Mouse (Mus musculus): ENCODE results near the gene Gtf2e1. TPM values are rescaled to one million over a fixed set of nuclear protein-coding genes. Genes with fewer than 3 reads are reported as not detected.

The Gtf2e1 gene
- total RNA-seq, 1 experiment = 54.1 TPM

- Histone ChIP-seq H3K4me3 (ENCODE audit: insufficient read depth in 1 of 2, low read depth in 1 of 2, low read length in 2 of 2, poor library complexity in 1 of 2, severe bottlenecking in 1 of 2) (no peak overlapping the region), H3K36me3 (ENCODE audit: control insufficient read depth, insufficient read depth, low read length, poor library complexity, severe bottlenecking) (peaks cover 20% of the 10 kb centered on the region), H3K4me1 (ENCODE audit: control insufficient read depth in 2 of 2, insufficient read depth in 2 of 2, low read length in 2 of 2, poor library complexity in 1 of 2) (no peaks in the 10 kb centered on the region), H3K9me3 (ENCODE audit: control insufficient read depth, insufficient read depth, low read depth, low read length) (no peaks in the 10 kb centered on the region), H3K27ac (ENCODE audit: insufficient read depth, low read depth, low read length, poor library complexity, severe bottlenecking) (no peak overlapping the region), H3K9ac (ENCODE audit: insufficient read depth, low read depth, low read length, poor library complexity, severe bottlenecking) (no peak overlapping the region)
- in situ Hi-C loops (cut with MboI; ENCODE audit: low sequenced_read_pairs in 2 of 2, unreplicated experiment in 2 of 2) = no loop called here
- no peak for DNase-seq (ENCODE audit: low read depth, low spot score)
- TF ChIP-seq ZC3H11A (IDR thresholded peaks at IDR 0.05; ENCODE audit: borderline replicate concordance, low read depth, low read length) (no peak), HCFC1 (IDR thresholded peaks at IDR 0.05; ENCODE audit: borderline replicate concordance, insufficient read depth, low read length) (no peak), ZNF384 (IDR thresholded peaks at IDR 0.05; ENCODE audit: low read depth, low read length) (no peak), MAFK (IDR thresholded peaks at IDR 0.05; ENCODE audit: insufficient read depth, low read depth, low read length) (no peak), CHD2 (IDR thresholded peaks at IDR 0.05; ENCODE audit: low read depth, low read length) (no peak)
Observed at GRCm38 (mm10) chr16:37517596-37518211, 21.9 kb downstream of the Gtf2e1 start.

GRCm38 (mm10) chr16:37516376-37516993 lies 23.1 kb downstream of the Gtf2e1 start:
- Histone ChIP-seq H3K9me3 (ENCODE audit: control insufficient read depth, insufficient read depth, low read depth, low read length) (no peaks in the 10 kb centered on the region), H3K36me3 (ENCODE audit: control insufficient read depth, insufficient read depth, low read length, poor library complexity, severe bottlenecking) (peaks cover 22% of the 10 kb centered on the region), H3K4me3 (ENCODE audit: insufficient read depth in 1 of 2, low read depth in 1 of 2, low read length in 2 of 2, poor library complexity in 1 of 2, severe bottlenecking in 1 of 2) (no peak overlapping the region), H3K4me1 (ENCODE audit: control insufficient read depth in 2 of 2, insufficient read depth in 2 of 2, low read length in 2 of 2, poor library complexity in 1 of 2) (no peaks in the 10 kb centered on the region), H3K27ac (ENCODE audit: insufficient read depth, low read depth, low read length, poor library complexity, severe bottlenecking) (no peak overlapping the region), H3K9ac (ENCODE audit: insufficient read depth, low read depth, low read length, poor library complexity, severe bottlenecking) (no peak overlapping the region)
- in situ Hi-C loops (cut with MboI; ENCODE audit: low sequenced_read_pairs in 2 of 2, unreplicated experiment in 2 of 2) = no loop called here
- no peak for TF ChIP-seq MAFK (IDR thresholded peaks at IDR 0.05; ENCODE audit: insufficient read depth, low read depth, low read length)
- TF ChIP-seq ZC3H11A (IDR thresholded peaks at IDR 0.05; ENCODE audit: borderline replicate concordance, low read depth, low read length) = no peak
- no peak for TF ChIP-seq CHD2 (IDR thresholded peaks at IDR 0.05; ENCODE audit: low read depth, low read length)
- no peak for TF ChIP-seq ZNF384 (IDR thresholded peaks at IDR 0.05; ENCODE audit: low read depth, low read length)
- no peak for TF ChIP-seq HCFC1 (IDR thresholded peaks at IDR 0.05; ENCODE audit: borderline replicate concordance, insufficient read depth, low read length)
- no peak for DNase-seq (ENCODE audit: low read depth, low spot score)

- in situ Hi-C loops (cut with MboI; ENCODE audit: low sequenced_read_pairs in 2 of 2, unreplicated experiment in 2 of 2) = no loop called here
- peaks cover 22% of the 10 kb centered on the region for H3K36me3 ChIP-seq (ENCODE audit: control insufficient read depth, insufficient read depth, low read length, poor library complexity, severe bottlenecking)
Observed at GRCm38 (mm10) chr16:37514644-37515043, 24.9 kb downstream of the Gtf2e1 start.

GRCm38 (mm10) chr16:37511489-37511888 lies 28.1 kb downstream of the Gtf2e1 start:
- no peak overlapping the region for H3K9ac ChIP-seq (ENCODE audit: insufficient read depth, low read depth, low read length, poor library complexity, severe bottlenecking)
- TF ChIP-seq MAFK (IDR thresholded peaks at IDR 0.05; ENCODE audit: insufficient read depth, low read depth, low read length) (no peak), ZNF384 (IDR thresholded peaks at IDR 0.05; ENCODE audit: low read depth, low read length) (no peak), HCFC1 (IDR thresholded peaks at IDR 0.05; ENCODE audit: borderline replicate concordance, insufficient read depth, low read length) (no peak), ZC3H11A (IDR thresholded peaks at IDR 0.05; ENCODE audit: borderline replicate concordance, low read depth, low read length) (no peak), CHD2 (IDR thresholded peaks at IDR 0.05; ENCODE audit: low read depth, low read length) (no peak)
- in situ Hi-C loops (cut with MboI; ENCODE audit: low sequenced_read_pairs in 2 of 2, unreplicated experiment in 2 of 2) = no loop called here
- no peak for DNase-seq (ENCODE audit: low read depth, low spot score)
- H3K27ac ChIP-seq (ENCODE audit: insufficient read depth, low read depth, low read length, poor library complexity, severe bottlenecking) = no peak overlapping the region
- H3K9me3 ChIP-seq (ENCODE audit: control insufficient read depth, insufficient read depth, low read depth, low read length) = no peaks in the 10 kb centered on the region
- peaks cover 20% of the 10 kb centered on the region for H3K36me3 ChIP-seq (ENCODE audit: control insufficient read depth, insufficient read depth, low read length, poor library complexity, severe bottlenecking)
- no peak overlapping the region for H3K4me3 ChIP-seq (ENCODE audit: insufficient read depth in 1 of 2, low read depth in 1 of 2, low read length in 2 of 2, poor library complexity in 1 of 2, severe bottlenecking in 1 of 2)
- no peaks in the 10 kb centered on the region for H3K4me1 ChIP-seq (ENCODE audit: control insufficient read depth in 2 of 2, insufficient read depth in 2 of 2, low read length in 2 of 2, poor library complexity in 1 of 2)

More at GRCm38 (mm10) chr16:37514644-37515043, 24.9 kb downstream of the Gtf2e1 start:
- H3K4me3 ChIP-seq (ENCODE audit: insufficient read depth in 1 of 2, low read depth in 1 of 2, low read length in 2 of 2, poor library complexity in 1 of 2, severe bottlenecking in 1 of 2) = no peak overlapping the region
- no peak for DNase-seq (ENCODE audit: low read depth, low spot score)
- H3K27ac ChIP-seq (ENCODE audit: insufficient read depth, low read depth, low read length, poor library complexity, severe bottlenecking) = no peak overlapping the region
- H3K4me1 ChIP-seq (ENCODE audit: control insufficient read depth in 2 of 2, insufficient read depth in 2 of 2, low read length in 2 of 2, poor library complexity in 1 of 2) = no peaks in the 10 kb centered on the region
- TF ChIP-seq MAFK (IDR thresholded peaks at IDR 0.05; ENCODE audit: insufficient read depth, low read depth, low read length) = no peak
- no peak for TF ChIP-seq CHD2 (IDR thresholded peaks at IDR 0.05; ENCODE audit: low read depth, low read length)
- TF ChIP-seq HCFC1 (IDR thresholded peaks at IDR 0.05; ENCODE audit: borderline replicate concordance, insufficient read depth, low read length) = no peak
- no peak for TF ChIP-seq ZC3H11A (IDR thresholded peaks at IDR 0.05; ENCODE audit: borderline replicate concordance, low read depth, low read length)
- TF ChIP-seq ZNF384 (IDR thresholded peaks at IDR 0.05; ENCODE audit: low read depth, low read length) = no peak
- no peaks in the 10 kb centered on the region for H3K9me3 ChIP-seq (ENCODE audit: control insufficient read depth, insufficient read depth, low read depth, low read length)
- H3K9ac ChIP-seq (ENCODE audit: insufficient read depth, low read depth, low read length, poor library complexity, severe bottlenecking) = no peak overlapping the region

All from ES-E14 (cell line).